Mouse (Mus musculus) leukemia stem cell, adult 10-12 weeks (primary cell): ENCODE results near the gene Aadacl3. TPM values are rescaled to one million over a fixed set of nuclear protein-coding genes. Genes with fewer than 3 reads are reported as not detected.

Source experiments
- polyA plus RNA-seq: library from polyadenylated mRNA; stranded (reverse); fragments of >175 nt; gene quantifications from 2 replicates; pipeline ENCODE4 v1.2.3, GENCODE M21; 2012; ENCODE audit warnings: low replicate concordance

Aadacl3 gene
- not detected in 2 replicates for polyA plus RNA-seq

DNA sequence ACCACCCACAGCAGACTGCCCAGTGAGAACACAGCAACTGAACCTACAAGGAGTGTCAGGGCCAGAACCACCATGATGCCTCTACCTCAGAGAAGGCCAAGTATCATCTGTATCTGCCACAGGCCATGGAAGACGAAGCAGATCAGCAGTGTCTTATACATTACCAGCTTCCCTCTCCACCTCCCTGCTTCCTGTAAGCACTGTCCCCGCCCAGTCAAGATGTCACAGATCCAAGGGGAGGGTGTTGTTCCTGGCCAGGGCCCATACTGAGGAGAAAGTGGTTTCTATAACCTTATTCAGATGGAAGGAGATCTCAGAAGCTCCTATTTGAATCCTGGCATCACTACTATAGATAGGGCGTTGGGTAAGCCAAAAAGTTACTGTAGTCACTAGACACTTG, at the start of gene Aadacl3:
Aadacl3 (minus strand) TSS at position 101 of the 400 bp plus-strand sequence.

GRCm38 (mm10) chr4:144453217-144453616, 10.3 kb downstream of the Aadacl3 start, which contains the start of gene Gm9944:
Gene Gm9944, minus strand, starts transcription at chr4:144453317.

GRCm38 (mm10) chr4:144438672-144439071, 24.9 kb downstream of the Aadacl3 start, which contains the start of gene 1700012P22Rik:
Gene 1700012P22Rik, minus strand, starts transcription at chr4:144438772.

DNA sequence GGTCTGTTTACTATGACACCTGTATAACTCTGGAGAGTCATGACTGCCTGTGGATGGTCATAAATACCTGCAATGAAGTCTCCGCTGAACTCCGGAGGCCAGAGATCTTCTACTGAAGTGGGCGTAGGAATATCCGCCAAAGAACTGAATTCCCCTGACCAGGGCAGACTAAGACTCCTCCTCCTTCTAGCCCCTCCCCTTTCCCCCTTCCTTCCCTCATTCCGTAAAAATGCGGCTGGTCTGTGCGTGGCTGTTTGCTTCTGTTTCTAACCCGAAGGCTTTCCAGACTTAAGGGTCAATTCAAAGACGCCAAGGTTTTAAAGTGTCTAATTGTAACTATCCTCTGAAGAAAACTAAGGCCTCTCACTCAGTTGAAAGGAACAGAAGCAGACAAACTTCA, 55.3 kb downstream of the Aadacl3 start, which contains the start of gene Pramef12:
Pramef12 (minus strand) TSS at position 175 of the 400 bp plus-strand sequence.

Other genes starting within 250 kb of the Aadacl3 start
- not detected in 2 replicates for gene Pramel5, start 183.3 kb downstream of the Aadacl3 start, polyA plus RNA-seq
- not detected in 2 replicates for gene Gm13128, start 133.5 kb downstream of the Aadacl3 start, polyA plus RNA-seq
- not detected in 2 replicates for gene Gm13119, start 105.8 kb downstream of the Aadacl3 start, polyA plus RNA-seq
- gene Pramef20, start 85.8 kb downstream of the Aadacl3 start, polyA plus RNA-seq, result not detected in 2 replicates
- not detected in 2 replicates for gene Pramef12, start 55.3 kb downstream of the Aadacl3 start, polyA plus RNA-seq
- not detected in 2 replicates for gene 1700012P22Rik, start 25.0 kb downstream of the Aadacl3 start, polyA plus RNA-seq
- gene Gm9944, start 10.4 kb downstream of the Aadacl3 start, polyA plus RNA-seq, result not detected in 2 replicates
- gene 9430007A20Rik, start 56.1 kb upstream of the Aadacl3 start, polyA plus RNA-seq, result not detected in 2 replicates
- not detected in 2 replicates for gene Gm13124, start 101.4 kb upstream of the Aadacl3 start, polyA plus RNA-seq
- not detected in 2 replicates for gene Aadacl4, start 150.0 kb upstream of the Aadacl3 start, polyA plus RNA-seq
- gene Gm436, start 222.6 kb upstream of the Aadacl3 start, polyA plus RNA-seq, result not detected in 2 replicates